Mouse (Mus musculus): ENCODE results near the gene Aar2.

Aar2 gene

DNA sequence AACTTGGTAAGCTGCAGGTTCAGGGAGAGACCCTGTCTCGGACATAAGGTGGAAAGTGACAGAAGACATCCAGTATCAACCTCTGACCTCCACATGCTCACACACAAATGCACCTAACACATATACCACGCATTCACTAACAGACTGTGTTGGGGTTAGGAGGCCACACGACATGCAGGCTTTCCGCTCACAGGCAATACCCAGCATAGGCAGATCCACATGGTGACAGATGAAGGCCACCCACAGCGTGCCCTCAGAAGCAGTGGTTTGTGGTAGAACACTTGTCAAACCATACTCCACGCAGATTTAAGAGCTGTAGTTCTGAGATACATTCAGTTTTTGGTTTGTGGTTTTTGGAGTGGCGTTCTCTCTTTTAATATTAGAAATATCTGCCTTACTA lies 21.3 kb downstream of the Aar2 start:
- DNase-seq (ENCODE audit: low spot score in 2 of 2) = no peak

DNA sequence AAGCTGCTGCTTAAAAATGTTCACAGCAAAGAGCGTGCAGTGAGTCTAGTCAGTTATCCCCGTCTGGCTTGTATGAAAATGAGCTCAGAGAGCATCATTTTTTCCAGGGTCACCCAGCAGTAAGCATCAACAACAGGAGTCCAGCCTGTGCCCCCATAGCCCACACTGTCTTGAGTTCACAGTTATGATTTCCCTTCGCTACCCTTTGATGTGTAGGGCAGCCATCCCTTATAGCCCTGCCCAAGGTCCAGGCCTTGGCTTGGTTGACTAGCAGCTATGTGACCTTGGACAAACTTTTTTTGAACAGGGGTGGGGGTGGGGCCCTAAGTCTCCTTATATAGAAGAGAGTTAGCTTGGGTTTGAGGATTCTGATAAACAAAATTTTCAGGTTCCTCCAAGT lies 21.9 kb downstream of the Aar2 start:
- DNase-seq (ENCODE audit: low spot score in 2 of 2) = no peak

DNA sequence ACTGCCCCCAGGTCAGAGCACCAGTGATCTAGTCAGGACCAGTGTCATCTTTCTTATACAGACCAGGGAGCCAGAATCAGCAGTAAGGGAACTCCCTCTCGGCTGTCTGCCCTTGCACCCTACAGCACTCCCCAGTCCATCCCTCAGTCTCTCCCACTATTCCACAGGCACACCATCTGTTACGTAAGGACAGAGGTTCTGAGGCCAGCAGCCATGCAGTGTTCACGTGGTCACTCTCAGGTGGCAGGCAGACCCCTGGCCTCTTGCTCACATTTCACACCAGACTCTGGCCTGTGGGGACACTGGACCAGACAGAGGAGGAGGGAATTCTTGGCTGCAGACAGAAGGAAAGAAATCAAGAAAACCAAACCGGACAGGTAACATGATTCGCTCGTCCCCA lies 24.1 kb downstream of the Aar2 start:
- DNase-seq (ENCODE audit: low spot score in 2 of 2) = no peak

DNA sequence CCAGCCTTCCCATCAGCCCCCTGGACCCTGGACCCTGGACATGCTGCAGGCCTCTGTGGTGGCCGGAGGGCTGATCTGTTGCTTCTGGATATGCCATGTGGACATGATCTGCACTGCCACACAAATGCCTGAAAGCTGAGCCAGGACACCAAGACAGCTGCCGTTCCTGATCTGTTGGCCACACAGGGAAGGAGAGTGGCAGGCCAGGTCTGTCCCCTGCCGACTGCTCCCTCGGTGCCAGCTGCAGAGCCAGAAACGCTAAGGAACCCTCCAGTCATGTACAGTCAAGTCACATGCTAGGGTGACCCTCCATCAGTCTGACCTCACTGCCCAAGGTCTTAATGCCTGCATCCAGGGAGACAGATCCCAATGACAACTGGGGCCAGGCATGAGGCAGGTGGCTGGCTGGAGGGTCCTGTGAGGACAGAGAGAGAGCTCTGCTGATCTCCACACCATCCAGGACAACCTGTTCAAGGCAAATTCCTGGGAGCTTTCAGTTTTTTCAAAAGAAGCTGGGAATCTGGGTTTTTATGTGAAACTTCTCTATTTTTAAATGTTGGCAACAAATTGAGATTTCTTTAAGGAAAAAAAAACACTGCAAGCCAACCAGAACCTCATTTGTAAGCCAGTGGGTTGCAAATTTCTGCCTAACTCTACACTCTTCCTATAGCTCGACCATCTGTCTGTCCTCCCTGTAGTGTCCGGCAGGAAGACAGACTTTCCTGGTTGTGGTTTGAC lies 29.6 kb downstream of the Aar2 start:
- DNase-seq (ENCODE audit: low spot score in 2 of 2) = no peak

DNA sequence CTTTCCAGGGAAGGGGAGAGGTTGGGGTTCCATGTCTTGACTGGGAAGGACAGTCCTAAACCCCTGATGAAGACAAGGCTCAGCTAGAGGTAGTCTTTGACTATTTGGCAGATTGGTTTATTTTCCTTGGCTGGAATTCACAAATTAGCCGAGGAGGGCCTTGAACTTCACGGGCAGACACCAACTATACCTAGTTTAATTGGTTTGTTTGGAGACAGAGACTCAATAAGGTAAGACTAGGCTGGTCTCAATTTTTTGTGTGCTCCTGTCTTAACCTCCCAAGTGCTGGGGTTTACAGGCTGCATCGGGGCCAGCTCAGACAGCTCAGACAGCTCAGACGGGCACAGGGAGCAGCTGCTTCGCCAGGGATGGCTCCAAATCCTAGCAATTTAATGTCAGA lies 33.1 kb downstream of the Aar2 start:
- no peak for DNase-seq (ENCODE audit: low spot score in 2 of 2)

DNA sequence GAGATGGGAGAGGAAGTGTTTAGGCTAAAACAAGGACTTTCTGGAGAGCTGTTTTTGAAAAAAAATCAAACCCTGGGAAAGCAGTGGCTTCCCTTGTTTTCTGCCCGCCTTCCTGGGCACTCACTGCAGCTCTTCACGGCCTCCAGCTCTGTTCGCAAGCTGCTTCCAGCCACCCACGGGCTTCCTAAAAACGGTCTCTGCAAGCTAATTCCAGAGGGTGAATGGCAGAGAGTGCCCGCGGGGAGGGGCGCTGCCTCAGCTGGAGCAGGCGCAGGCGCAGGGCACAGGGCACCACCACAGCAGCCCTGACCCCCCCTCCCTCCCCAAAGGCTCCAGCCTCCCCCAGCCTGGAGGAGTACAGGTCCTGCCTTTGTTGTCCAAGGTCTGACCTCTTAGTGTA lies 33.9 kb downstream of the Aar2 start:
- DNase-seq (ENCODE audit: low spot score in 2 of 2) = peak; percentile 63 to 74

DNA sequence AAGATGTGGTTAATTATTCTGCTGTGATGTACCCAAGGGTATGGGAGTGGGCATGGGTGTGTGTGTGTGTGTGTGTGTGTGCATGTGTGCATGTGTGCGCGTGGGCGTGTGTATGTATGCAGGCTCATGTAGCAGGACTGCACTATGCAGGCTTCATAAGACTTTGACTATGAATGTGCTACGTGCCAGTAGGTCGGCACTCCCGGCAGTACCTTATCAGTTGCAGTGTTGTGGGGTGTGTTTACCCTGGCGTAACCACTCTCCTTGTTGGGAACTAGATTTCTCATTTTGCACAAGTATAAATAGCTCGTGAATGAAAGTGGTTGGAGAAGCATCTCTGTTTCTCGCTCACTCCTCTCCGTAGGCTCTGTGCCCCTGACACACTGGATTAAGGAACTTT lies 35.5 kb downstream of the Aar2 start:
- no peak for DNase-seq (ENCODE audit: low spot score in 2 of 2)

DNA sequence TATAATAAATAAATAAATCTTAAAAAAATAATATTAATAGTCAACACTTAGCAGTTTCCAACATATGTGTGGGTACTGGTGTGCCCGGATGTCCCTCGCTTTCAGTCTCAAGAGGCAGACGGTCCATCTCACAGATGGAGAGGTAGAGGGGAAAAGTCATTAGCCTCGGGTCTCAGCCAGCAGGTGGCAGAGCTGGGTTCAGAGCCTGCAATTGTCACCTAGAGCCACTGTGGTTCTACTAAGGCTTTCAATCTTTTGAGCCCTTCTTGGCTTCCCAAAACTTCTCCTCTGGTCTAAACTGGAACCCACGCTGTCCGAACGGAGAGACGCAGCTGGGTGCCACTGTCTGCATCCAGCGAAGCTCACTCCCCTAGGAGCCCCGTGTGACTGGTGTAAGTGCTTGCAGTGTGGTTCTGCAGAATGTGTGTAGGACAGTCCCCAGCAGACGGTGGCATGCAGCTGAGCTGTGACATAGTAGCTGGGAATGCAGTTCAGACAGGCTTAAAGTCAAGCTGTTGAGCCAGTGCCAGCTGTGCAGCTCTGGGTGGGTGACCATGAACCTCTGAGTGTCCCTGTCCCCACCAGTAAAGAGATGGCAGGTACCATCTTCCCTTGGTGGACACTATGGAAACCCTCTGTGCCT lies 36.9 kb downstream of the Aar2 start:
- DNase-seq (ENCODE audit: low spot score in 2 of 2) = peak in 1 of 2 experiments; percentile 27

DNA sequence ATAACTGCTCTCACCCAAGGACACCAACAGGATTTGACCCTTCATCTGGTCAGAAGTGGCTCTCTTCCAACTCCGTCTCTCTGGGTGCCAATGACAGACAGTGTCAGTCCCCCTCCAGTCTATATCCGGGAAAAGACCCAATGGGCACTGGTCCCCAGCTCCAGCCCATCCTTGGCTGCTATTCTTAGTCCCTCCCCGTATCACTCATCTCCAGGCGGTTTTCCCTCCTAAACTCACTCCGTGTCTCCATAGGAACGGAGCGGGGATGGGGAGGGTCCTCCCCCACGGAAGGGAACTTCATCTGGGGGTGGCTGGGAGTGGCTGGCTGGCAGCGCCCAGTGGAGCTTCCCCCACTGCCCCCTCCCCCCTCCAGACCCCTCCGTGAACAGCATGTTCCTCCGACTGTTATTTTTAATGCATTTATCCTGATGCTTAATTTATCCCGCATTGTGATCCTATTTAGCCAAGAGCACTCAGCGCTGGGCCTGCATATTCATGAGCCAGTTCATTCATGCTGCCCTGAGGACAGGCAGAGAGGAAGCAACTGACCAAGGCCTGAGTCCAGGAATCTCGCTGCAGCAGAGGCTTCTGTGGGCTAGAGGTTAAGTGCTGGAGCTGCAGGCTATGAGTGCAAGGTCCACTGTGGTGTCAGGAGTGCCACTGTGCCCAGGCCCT lies 37.5 kb downstream of the Aar2 start:
- peak in 1 of 2 experiments; percentile 48 for DNase-seq (ENCODE audit: low spot score in 2 of 2)

DNA sequence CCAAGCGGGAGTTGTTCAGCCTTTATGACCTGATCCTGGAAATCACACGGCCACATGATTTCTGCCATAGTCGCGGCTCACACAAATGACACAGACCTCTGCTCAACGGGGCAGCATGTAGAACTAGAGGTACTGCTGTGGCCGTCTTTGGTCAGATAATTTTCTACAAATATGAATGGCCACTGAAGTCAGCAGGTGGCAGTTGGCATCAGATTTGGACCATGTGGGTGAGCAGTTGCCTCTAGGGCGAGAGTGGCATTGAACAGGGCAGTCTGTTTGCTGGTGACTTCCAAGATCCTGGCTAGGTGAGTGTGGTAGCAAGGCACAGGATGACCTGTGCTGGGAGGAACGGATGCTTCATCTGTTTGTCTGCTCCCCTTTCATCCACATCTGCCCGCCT lies 42.1 kb downstream of the Aar2 start:
- DNase-seq (ENCODE audit: low spot score in 2 of 2) = no peak

DNA sequence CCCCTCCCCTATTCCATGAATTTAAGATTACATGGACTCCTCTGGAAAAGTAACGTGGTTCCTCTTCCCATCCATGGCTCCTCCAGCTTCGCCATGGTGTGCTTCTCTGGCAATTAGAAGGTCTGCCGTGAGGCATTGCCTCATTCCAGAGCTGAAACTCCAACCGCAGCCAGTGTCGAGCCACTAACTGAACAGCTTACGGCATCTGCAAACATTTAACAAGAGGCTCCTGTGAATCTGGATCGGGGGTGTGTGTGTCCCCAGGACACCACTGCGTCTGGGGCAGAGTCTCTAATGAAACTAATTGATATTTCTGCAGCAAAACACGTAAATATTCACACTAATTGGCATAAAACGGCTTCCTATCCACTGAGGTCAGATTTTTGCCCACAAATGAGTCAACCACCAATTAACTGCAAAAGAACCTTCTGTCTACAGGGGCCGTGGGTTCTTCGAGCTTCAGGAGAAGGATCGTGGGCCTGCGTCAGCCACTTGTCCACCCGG lies 47.7 kb downstream of the Aar2 start:
- no peak for DNase-seq (ENCODE audit: low spot score in 2 of 2)

DNA sequence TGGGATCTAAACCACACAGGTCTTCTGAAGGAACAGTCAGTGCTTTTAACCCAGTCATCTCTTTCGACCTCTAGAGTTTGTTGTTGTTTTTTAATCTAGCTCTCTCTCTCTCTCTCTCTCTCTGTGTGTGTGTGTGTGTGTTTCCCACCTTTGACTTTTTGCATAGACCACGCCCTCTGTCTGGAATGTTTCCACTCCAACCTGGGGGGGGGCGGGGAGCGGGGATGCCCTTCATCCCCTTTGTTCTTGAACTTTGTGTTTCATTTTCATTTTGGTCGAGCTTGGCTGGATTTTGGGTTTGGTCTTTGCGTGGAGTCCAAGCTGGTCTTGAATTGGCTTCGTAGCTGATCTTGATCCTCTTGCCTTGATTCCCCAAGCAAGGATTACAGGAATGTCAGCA lies 55.2 kb downstream of the Aar2 start:
- DNase-seq (ENCODE audit: low spot score in 2 of 2) = no peak

DNA sequence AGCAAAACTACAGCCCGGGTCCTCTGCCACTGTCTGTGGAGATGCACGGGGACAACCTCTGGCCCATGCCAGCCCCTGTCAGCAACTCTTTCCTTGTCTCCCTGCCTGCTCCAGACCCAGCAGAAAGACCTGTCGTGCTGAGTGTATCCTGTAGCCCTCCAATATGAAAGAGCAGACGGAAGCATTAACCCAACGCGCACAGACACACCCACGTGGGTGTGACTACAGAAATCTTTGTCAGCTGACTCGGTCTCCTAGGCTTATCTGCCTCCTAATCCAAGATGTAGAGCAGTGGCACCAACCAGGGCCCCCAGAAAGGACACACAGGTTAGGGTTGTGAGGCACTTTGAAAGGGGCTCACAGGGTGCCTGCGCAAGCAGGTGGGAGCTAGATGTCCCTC lies 56.3 kb downstream of the Aar2 start:
- no peak for DNase-seq (ENCODE audit: low spot score in 2 of 2)

DNA sequence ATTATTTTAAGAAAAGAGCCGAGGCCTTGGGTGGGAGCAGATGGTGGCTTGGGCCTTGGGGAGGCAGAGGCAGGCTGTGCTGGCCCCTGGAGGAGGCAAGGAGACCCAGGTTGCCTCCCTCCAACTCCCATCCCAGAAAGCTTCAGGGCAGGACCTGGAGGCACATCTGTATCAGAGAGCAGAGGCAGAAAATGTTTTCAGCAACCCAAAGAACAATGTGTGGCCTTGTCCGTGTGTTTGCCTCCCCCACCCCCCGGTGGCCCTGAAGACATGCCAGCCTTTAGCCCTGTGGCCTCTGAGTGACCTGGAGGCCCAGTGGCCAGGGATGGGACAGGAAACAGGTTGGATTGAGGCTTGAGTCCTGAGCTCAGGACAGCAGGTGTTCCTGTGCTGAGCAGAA lies 57.8 kb downstream of the Aar2 start:
- no peak for DNase-seq (ENCODE audit: low spot score in 2 of 2)

DNA sequence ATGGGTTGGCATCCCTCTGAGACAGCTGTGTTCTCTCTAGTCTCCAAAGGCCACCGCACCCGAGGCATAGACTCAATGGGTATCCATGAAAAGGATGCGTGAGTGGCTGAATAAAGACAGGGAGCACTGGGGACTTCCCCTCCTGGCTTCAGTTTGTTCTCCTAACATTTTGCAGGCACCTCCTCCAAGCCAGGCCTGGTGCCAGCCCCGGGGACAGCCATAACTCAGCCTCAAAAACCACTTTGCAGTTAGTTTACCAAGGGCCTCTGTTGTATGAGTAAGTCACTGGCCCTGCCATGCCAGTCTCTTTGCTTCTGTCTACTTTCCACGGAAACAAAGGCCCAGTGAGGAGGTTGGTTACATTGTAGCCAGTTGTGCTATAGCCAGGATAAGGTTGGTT lies 58.6 kb downstream of the Aar2 start:
- DNase-seq (ENCODE audit: low spot score in 2 of 2) = no peak

DNA sequence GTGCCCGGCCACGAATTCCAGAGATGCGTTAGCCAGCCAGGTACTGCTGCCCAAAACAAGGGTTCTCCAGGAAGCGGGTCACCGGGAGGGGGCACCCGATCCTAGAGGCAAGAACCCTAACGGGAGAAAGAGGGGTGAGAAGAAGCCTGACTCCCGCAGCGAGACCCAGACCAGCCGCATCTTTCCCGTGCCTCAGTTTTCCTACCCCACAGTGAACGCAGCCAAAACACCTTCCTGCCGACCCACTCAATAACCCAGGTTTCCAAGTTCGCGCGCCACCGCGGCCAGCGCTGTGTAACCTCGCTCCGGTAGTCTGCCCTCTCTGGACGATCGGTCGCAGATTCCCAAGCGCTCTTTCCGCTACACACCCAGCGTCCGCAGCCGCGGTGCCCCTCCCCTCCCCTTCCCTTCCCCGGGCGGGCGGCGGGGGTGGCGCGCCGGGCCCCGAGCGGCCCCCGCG lies 65.7 kb downstream of the Aar2 start:
- DNase-seq (ENCODE audit: low spot score in 2 of 2) = peak; percentile 70 to 75

DNA sequence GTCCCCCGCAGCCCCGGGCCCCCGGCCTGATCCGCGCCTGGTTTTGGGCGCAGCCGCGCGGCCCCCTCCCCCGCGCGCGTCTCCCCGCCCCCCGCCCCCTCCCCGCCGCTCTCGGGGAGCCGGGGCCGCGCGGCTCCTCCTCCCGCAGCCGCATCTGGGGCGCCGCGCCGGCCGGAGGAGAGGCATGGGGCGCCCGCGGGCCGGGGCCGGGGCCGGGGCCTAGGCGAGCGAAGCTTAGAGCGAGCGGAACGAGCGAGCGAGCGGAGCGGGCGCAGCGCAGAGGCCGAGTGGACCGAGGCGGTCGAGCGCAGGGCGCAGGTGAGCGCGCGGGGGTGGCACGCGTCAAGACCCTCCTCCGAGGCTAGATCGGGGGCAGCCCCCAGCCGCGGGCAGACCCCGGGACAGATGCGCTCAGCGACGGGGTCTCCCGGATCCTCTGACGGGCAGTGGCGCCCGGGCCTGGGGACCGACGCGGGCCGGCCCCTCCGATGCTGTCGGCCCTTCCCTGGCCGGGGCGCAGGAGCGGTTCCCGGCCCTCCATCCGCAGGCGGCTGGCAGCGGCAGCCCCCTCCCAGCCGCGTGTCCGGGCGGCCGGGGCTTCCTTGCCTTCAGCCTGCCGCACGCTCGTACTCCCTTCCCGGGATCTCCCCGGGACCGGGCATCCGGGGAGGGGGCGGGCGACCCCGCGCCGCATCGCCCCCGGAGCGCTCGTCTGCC lies 66.3 kb downstream of the Aar2 start, which contains the start of gene Dlgap4:
Gene Dlgap4 (plus strand): TSS at position 165 of the 717 bp plus-strand sequence.
- no peak for DNase-seq (ENCODE audit: low spot score in 2 of 2)

DNA sequence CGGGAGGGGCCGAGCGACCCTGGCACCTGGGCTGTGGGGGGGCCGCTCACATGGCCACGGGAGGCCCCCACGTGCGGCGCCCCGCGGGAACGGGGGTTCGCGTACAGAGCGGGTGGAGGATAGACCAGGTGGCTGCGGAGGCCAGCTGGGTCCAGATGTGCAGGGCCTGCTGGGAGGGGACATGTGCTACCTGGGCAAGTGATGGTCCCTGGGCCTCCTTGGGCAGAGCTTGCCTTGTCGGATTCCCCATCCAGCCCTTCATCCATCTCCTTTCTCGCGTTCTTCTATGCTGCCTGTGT lies 66.8 kb downstream of the Aar2 start:
- DNase-seq (ENCODE audit: low spot score in 2 of 2) = peak in 1 of 2 experiments; percentile 34

DNA sequence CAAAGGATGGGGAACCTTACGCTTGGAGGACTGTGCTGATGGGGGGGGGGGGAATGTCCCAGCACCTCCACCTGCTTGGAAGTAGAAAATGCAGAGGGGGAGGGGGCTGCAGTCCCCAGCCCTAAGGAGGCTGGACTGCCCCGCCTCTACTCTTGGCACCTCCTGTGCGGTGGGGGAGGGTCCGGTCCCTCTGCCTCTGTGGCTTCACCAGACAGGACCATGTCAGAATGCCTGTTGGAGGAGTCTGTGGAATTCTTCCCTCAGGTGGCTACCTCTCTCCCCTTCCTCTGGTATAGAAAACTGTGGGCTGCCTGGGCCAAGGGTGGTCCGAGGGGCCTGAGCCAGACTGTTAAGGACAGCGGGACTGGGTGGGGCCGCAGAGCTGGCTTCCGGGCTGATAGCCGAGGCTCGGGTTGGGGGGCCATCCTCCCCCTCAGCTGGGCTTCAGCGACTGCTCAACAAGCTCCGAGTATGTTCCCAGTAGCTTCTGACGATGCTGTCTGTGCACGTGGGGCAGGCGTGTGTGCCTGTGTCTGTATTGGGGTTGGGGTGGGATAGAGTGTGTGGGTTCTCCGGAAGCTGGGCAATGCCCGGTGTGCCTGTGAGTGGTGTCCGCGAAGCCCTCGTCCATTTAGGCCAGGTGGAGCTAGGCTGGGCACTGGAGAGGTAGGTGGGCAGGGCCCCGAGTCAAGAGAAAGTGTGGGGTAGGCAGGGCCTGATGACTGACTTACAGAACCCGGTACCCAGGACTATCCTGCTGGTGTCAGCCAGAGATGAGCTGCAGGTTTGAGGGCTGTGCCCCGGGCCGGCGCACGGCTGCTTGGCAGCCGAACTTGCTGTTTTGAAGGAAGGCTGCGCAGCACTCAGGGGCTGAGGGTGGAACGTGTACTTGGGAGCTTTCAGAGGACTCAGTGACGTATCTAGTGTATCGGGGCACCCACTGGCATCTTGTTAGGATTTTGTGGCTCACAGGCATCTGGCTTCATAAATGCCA lies 67.6 kb downstream of the Aar2 start:
- DNase-seq (ENCODE audit: low spot score in 2 of 2) = no peak

DNA sequence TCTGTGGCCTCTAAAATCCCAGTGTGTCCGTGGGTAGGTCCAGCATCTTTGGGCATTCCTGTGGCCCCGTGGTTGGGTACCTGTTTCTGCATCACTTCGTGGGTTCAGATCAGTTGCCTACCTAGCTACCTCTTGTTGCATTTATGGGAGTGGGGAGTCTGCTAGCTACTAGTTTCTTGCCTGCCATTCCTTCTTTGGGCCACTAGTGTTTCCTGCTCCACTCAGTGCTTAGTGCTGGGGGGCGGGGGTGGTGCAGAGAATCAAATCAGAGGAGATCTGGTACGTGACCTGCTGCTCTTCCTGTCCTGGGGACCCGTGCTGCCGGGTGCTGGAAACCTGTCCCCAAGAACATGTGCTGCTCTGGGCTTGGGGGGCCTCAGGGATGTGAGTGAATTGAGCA lies 69.1 kb downstream of the Aar2 start:
- no peak for DNase-seq (ENCODE audit: low spot score in 2 of 2)

DNA sequence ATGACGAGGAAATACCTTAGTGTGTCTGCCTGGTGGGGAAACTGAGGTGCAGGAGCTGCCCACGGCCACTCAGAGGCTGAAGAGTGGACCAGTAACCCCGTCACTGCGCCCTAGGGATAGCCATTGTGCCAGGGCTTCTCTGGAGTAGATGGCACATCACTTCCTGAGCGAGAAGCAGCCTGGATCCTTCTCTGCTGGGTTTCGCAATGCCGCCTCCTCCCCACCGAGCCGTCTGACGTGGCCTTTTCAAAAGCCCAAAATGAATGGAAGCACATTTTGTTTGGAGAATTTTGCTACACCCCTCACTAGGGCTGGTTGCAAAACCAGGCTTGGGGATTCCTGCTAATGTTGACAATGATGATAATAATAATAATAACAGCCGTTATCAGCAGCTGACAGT lies 70.2 kb downstream of the Aar2 start:
- DNase-seq (ENCODE audit: low spot score in 2 of 2) = peak in 1 of 2 experiments; percentile 52

Measured in frontal cortex, postnatal 25 days (tissue).